Mouse (Mus musculus) intestine, postnatal 0 days (tissue): ENCODE measurements around the gene Plekha7. TPM values are rescaled to one million over a fixed set of nuclear protein-coding genes. Genes with fewer than 3 reads are reported as not detected.
A peak's percentile ranks its signal among the peaks of the same experiment; 100 is the strongest.

Experiments
- ATAC-seq: fragments of 200-750 bp; cut with Nextera tagmentation; 2 replicates; pipeline ENCODE4 v1.8.0; 2017; ENCODE audit warnings: mild to moderate bottlenecking, moderate TSS enrichment, moderate library complexity
- H3K27ac ChIP-seq: fragments of 300-500 bp; sonication (generic); 2 replicates; pipeline ENCODE4 v1.5.1; 2014; ENCODE audit warnings: mild to moderate bottlenecking, low read depth, low read length, moderate library complexity
- H3K27me3 ChIP-seq: fragments of 300-500 bp; sonication (generic); replicated peaks from 2 replicates; pipeline ENCODE4 v1.6.1; 2014; ENCODE audit warnings: low read length, mixed read lengths; ENCODE audit not compliant: control insufficient read depth, insufficient read depth
- H3K36me3 ChIP-seq: fragments of 300-500 bp; sonication (generic); 2 replicates; pipeline ENCODE4 v1.6.1; 2014; ENCODE audit warnings: mild to moderate bottlenecking, moderate library complexity; ENCODE audit not compliant: control insufficient read depth, insufficient read depth
- H3K4me1 ChIP-seq: fragments of 300-500 bp; sonication (generic); replicated peaks from 2 replicates; pipeline ENCODE4 v1.6.1; 2014; ENCODE audit warnings: antibody characterized with exemption, low read length, mixed read lengths; ENCODE audit not compliant: control insufficient read depth, insufficient read depth
- H3K4me2 ChIP-seq: fragments of 300-500 bp; sonication (generic); replicated peaks from 2 replicates; pipeline ENCODE4 v1.6.1; 2014; ENCODE audit warnings: low read depth, mild to moderate bottlenecking, moderate library complexity
- H3K4me3 ChIP-seq: fragments of 300-500 bp; sonication (generic); 2 replicates; pipeline ENCODE4 v1.5.1; 2014; ENCODE audit warnings: low read depth, low read length
- H3K9ac ChIP-seq: fragments of 300-500 bp; sonication (generic); 2 replicates; pipeline ENCODE4 v1.6.1; 2014; ENCODE audit warnings: mild to moderate bottlenecking, low read depth, low read length
- H3K9me3 ChIP-seq: fragments of 300-500 bp; sonication (generic); 2 replicates; pipeline ENCODE4 v1.6.1; 2016; ENCODE audit warnings: mixed run types; ENCODE audit not compliant: control insufficient read depth
- CTCF ChIP-seq: sonication (generic); IDR thresholded peaks from 2 replicates; pipeline ENCODE4 v1.5.1; 2016; ENCODE audit warnings: low read depth, mild to moderate bottlenecking, control low read depth, antibody characterized with exemption, moderate library complexity
- WGBS: fragments of 180-500 bp; shearing (Covaris S2); extraction: QIAGEN DNeasy Blood & Tissue Kit; methylation state at CpG from one replicate; pipeline ENCODE4 v1.1.7; 2014; 5-methylcytosine and 5-hydroxymethylcytosine counted together
- polyA plus RNA-seq: library from polyadenylated mRNA; unstranded; fragments of >200 nt; fragmentation: Nextera tagmentation; extraction: Ambion mirVana; gene quantifications from 2 replicates; pipeline ENCODE4 v1.2.1, GENCODE M21; 2015

Plekha7 gene
- polyA plus RNA-seq, 1 experiment from 2014 or later = 17.2 TPM

DNA sequence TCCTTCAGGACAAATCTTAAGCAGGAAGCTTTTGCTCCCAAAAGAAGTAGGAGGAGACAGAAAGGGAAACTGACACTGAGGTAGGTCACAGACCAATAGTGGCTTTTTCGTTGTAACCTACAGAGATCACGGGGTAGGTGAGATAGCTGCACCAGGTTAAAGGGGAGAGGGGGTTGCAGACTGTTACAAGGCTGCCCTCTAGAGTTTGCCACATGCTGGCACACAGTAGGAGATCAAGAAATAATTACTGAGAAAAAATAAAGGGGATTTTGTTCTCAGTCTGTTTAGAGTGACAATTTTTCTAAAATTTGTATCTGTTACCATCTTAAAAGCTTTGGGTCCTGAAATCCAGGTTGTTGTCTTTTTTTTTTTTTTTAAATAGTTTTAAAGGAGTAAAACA is 109.3 kb downstream of the Plekha7 start:
- H3K4me2 ChIP-seq = peak overlapping the region; percentile 55
- no peak overlapping the region for H3K9ac ChIP-seq
- H3K36me3 ChIP-seq = no peaks in the 10 kb centered on the region
- TF ChIP-seq CTCF = peak; percentile 63
- no peaks in the 10 kb centered on the region for H3K27me3 ChIP-seq
- 25% methylated on average over 2 of the region's 2 CpGs for WGBS
- peaks cover 9% of the 10 kb centered on the region; the same call in 1 of the 2 replicates for H3K4me1 ChIP-seq
- no peak overlapping the region for H3K4me3 ChIP-seq
- no peaks in the 10 kb centered on the region for H3K9me3 ChIP-seq
- peak overlapping the region; percentile 79 for H3K27ac ChIP-seq
- peak; percentile 17; the same call in 1 of the 2 replicates for ATAC-seq

DNA sequence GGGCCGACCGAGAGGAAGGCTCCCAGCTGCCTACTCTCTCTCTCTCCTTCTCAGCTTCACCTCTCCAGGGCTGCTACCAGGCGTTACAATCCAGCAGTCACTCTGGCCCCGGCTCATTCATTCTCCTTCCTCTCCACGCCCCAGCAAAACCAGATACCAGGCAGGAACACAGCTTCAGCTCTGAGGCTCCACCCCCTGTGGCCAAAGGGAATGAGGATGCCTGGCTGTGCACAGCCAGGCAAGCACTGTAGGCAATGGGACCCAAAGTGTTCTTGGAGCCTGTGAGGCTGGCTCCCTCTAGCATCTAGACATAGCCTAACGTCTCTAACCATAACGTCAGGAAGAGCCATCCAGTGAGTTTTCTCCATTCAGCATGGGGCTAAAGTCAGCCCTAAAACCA is 109.8 kb downstream of the Plekha7 start:
- Histone ChIP-seq H3K9me3 (no peaks in the 10 kb centered on the region), H3K27ac (peak overlapping the region; percentile 79), H3K27me3 (no peaks in the 10 kb centered on the region), H3K4me3 (peak overlapping the region; percentile 25), H3K4me2 (peak overlapping the region; percentile 55), H3K36me3 (no peaks in the 10 kb centered on the region), H3K4me1 (peaks cover 9% of the 10 kb centered on the region; the same call in 1 of the 2 replicates), H3K9ac (no peak overlapping the region)
- WGBS = 8% methylated on average over 7 of the region's 7 CpGs
- peak; percentile 30; the same call in 1 of the 2 replicates for TF ChIP-seq CTCF
- ATAC-seq = peak; percentile 48

DNA sequence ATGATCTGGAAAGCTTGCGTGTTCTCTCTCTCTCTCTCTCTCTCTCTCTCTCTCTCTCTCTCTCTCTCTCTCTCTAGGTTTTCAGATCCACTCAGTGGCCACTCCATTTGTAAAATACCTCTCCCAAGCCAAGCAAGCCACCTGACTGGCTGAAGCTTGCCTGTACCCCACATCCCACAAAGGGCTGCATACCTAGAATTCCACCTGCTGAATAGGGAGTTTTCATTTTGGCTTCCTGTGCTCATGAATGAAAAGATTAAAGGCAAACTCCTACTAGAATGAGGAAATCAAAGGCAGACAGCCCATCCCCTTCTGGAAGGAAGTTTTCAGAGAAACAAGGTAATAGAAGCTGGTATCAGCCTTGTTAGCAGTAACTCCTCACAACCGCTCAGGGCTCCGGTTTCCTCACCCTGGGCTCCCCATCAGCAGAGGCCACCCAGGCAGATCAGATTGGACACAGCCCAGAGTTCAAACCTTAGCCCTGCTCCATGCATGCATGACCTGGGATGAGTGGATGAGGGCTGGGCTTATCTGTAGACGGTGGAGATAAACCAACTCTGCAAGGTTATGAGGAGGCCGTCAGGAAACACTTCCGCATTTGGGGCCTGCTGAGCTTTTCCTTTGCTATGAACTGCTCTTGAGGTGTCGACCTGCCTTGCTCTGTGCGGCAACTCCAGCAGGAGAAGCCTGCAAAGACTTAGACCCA is 111.0 kb downstream of the Plekha7 start:
- H3K9me3 ChIP-seq = no peaks in the 10 kb centered on the region
- peak overlapping the region; percentile 2; the same call in 1 of the 2 replicates for H3K9ac ChIP-seq
- no peak for TF ChIP-seq CTCF
- no peak overlapping the region for H3K4me3 ChIP-seq
- WGBS = 25% methylated on average over 8 of the region's 8 CpGs
- no peaks in the 10 kb centered on the region for H3K36me3 ChIP-seq
- H3K4me2 ChIP-seq = peak overlapping the region; percentile 55
- H3K27ac ChIP-seq = peak overlapping the region; percentile 79
- peaks cover 9% of the 10 kb centered on the region; the same call in 1 of the 2 replicates for H3K4me1 ChIP-seq
- no peaks in the 10 kb centered on the region for H3K27me3 ChIP-seq
- peak; percentile 59 for ATAC-seq

DNA sequence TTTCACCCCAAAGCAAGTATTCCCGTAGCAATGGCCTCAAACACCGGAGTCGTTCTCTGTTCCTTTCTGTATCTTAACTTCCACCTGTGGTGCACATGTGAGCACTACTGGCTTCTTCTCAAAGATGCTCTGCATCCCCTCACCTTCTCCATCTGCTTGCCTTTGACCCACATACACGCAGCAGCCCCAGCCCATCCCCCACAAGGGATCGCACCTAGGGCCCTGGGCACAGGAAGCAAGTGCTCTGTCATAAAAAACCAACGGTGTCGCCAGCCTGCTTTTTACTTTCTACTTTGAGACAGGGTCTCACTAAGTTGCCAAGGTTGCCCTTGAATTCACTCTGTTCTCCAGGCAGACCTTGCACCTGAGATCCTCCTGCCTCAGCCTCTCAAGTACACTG is 113.2 kb downstream of the Plekha7 start:
- no peak overlapping the region for H3K9ac ChIP-seq
- peaks cover 8% of the 10 kb centered on the region; the same call in 1 of the 2 replicates for H3K4me1 ChIP-seq
- no peak for TF ChIP-seq CTCF
- H3K4me2 ChIP-seq = no peak overlapping the region
- no peak for ATAC-seq
- no peak overlapping the region for H3K4me3 ChIP-seq
- H3K36me3 ChIP-seq = no peaks in the 10 kb centered on the region
- H3K9me3 ChIP-seq = no peaks in the 10 kb centered on the region
- no peak overlapping the region; the same call in 1 of the 2 replicates for H3K27ac ChIP-seq
- no peaks in the 10 kb centered on the region for H3K27me3 ChIP-seq
- 73% methylated on average over 7 of the region's 7 CpGs for WGBS

DNA sequence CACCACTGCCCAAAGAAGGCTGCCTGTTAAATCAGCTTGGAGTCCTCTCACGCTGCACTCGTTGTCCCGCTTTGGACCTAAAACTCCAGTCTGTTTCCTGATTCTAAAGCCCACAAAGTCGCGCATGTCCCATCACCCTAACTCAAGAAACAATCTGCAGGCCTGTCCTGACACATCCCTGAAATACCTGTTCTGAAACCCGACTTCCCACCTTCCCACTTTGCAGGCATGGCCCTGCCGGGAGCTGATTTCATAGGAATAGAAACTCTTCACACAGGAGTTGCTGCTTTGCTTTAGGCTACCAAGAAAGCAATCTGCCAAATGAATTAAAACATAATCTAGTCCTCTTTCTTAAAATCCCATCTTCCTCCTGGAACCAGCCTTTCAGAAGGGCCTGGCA is 115.2 kb downstream of the Plekha7 start:
- WGBS = 83% methylated on average over 7 of the region's 7 CpGs
- H3K4me1 ChIP-seq = peaks cover 4% of the 10 kb centered on the region; the same call in 1 of the 2 replicates
- no peak for TF ChIP-seq CTCF
- H3K4me3 ChIP-seq = no peak overlapping the region
- no peak overlapping the region for H3K9ac ChIP-seq
- H3K27me3 ChIP-seq = no peaks in the 10 kb centered on the region
- H3K27ac ChIP-seq = no peak overlapping the region
- H3K9me3 ChIP-seq = no peaks in the 10 kb centered on the region
- ATAC-seq = no peak
- no peak overlapping the region for H3K4me2 ChIP-seq
- H3K36me3 ChIP-seq = peaks cover 2% of the 10 kb centered on the region; the same call in 1 of the 2 replicates

DNA sequence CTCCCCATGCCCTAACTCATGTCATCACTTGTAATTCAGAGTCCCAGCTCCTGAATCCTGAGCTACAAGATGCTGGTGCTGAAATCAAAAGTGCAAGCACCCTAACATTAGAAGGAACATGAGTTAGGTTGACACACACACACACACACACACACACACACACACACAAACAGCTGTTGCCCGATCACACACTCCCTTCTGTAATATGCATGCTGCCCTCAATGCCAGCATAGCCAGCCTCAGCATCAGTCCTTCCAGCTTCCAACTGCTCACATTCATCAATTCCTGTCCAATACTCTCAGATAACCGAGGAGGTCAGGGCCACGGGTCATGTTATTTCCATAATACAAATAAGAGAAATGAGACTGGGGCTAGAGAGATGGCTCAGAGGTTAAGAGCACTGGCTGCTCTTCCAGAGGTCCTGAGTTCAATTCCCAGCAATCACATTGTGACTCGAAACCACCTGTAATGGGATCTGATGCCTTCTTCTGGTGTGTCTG is 116.0 kb downstream of the Plekha7 start:
- Histone ChIP-seq H3K4me3 (no peak overlapping the region), H3K9me3 (no peaks in the 10 kb centered on the region), H3K36me3 (peaks cover 4% of the 10 kb centered on the region; the same call in 1 of the 2 replicates), H3K27ac (no peak overlapping the region), H3K9ac (no peak overlapping the region), H3K4me1 (peaks cover 4% of the 10 kb centered on the region; the same call in 1 of the 2 replicates), H3K4me2 (no peak overlapping the region), H3K27me3 (no peaks in the 10 kb centered on the region)
- ATAC-seq = no peak
- TF ChIP-seq CTCF = no peak
- 58% methylated on average over 4 of the region's 4 CpGs for WGBS
